Mouse (Mus musculus) CH12F3 (cell line): ENCODE results near the gene Ccdc126.

Source experiments
- in situ Hi-C: fragments of 300-500 bp; cut with MboI; formaldehyde crosslinking; loops from 2 replicates; pipeline ENCODE4 v1.14.3; 2020; ENCODE audit warnings: low sequenced_read_pairs

The Ccdc126 gene

GRCm38 (mm10) chr6:49343737-49344469, 24.8 kb downstream of the Ccdc126 start:
- in situ Hi-C loops: no loop called here

- in situ Hi-C loops: no loop called here
Measured at GRCm38 (mm10) chr6:49349826-49350225, 30.8 kb downstream of the Ccdc126 start.

GRCm38 (mm10) chr6:49354613-49355012, 35.5 kb downstream of the Ccdc126 start:
- in situ Hi-C loops: no loop called here

- in situ Hi-C loops: no loop called here
Measured at GRCm38 (mm10) chr6:49355171-49355570, 36.1 kb downstream of the Ccdc126 start.

GRCm38 (mm10) chr6:49360420-49360819, 41.3 kb downstream of the Ccdc126 start:
- in situ Hi-C loops: no loop called here

GRCm38 (mm10) chr6:49367159-49368054, 48.3 kb downstream of the Ccdc126 start, which contains the start of gene Fam221a:
Gene Fam221a (plus strand): TSS chr6:49367739.
- in situ Hi-C loops: no loop called here

- in situ Hi-C loops: no loop called here
Measured at GRCm38 (mm10) chr6:49368212-49368611, 49.1 kb downstream of the Ccdc126 start.

GRCm38 (mm10) chr6:49372705-49373104, 53.6 kb downstream of the Ccdc126 start:
- in situ Hi-C loops: no loop called here

- in situ Hi-C loops: no loop called here
Measured at GRCm38 (mm10) chr6:49373943-49374342, 54.9 kb downstream of the Ccdc126 start.

- in situ Hi-C loops: loop anchor here (25.0 kb wide), 1 partner anchor 316 kb away; the partner anchor contains the start of gene Malsu1
Measured at GRCm38 (mm10) chr6:49378328-49378727, 59.3 kb downstream of the Ccdc126 start.
